Comparison of ENCODE assay signal across 9 mouse cellular contexts in the genomic region with DNA sequence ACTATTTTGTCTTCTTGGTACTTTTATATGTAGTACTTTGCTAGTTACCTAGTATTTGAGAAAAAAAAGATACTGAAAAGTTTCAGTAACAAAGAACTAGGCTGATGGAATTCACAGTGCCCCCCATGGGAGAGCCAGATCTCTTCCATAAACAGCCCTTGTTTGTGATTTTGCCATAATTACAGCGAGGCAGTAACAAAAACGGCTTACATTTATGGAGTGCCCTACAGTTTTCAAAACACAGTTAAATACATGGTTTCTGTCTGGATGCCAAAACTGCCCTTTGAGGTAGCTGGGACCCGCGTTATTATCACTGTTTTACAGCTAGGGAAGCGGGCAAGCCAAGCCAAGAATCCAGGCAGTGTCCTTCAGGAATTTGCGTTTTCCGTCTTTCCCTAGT. TPM values are rescaled to one million over a fixed set of nuclear protein-coding genes. Genes with fewer than 3 reads are reported as not detected.
DNase-seq lines count a peak whose midpoint lies in the region; ATAC-seq and TF ChIP-seq lines count a peak whose summit lies in the region.
"Had no signal": no experiment of that assay in that cellular context is flagged by ENCODE, and none has a peak within 500 bp of the region (broad histone marks: within the 10 kb centered on the region; RNA-seq: fewer than 3 reads in every experiment).

No protein-coding gene starts in this region.

- H3K9me3 ChIP-seq in MEL (replicated peaks; ENCODE audit: insufficient read depth, low read length), result no peaks in the 10 kb centered on the region
- H3K9me3 ChIP-seq in kidney, postnatal 0 days (replicated peaks; ENCODE audit: low read length), result no peaks in the 10 kb centered on the region
- H3K9me3 ChIP-seq in midbrain, embryonic 13.5 days, result no peaks in the 10 kb centered on the region

- peaks cover 37% of the 10 kb centered on the region for H3K79me2 ChIP-seq in MEL (ENCODE audit: control insufficient read depth, insufficient read depth, low read length, poor library complexity)

- H3K27ac ChIP-seq in cerebellum, adult 2 months (ENCODE audit: insufficient read depth, low read length), result no peak overlapping the region
- no peak overlapping the region for H3K27ac ChIP-seq in MEL (ENCODE audit: control insufficient read depth, low read depth, low read length)
- H3K27ac ChIP-seq in kidney, postnatal 0 days, result peak overlapping the region; percentile 98
- peak overlapping the region; percentile 77; the same call in 1 of the 2 replicates for H3K27ac ChIP-seq in midbrain, embryonic 13.5 days

- 20% methylated on average over 7 of the region's 7 CpGs for WGBS in cerebellum, adult 2 months
- 26% methylated on average over 7 of the region's 7 CpGs for WGBS in kidney, postnatal 0 days
- 40% methylated on average over 7 of the region's 7 CpGs for WGBS in midbrain, embryonic 13.5 days

- H3K9ac ChIP-seq in MEL (ENCODE audit: control insufficient read depth, low read depth, low read length, poor library complexity, severe bottlenecking), result peak overlapping the region; percentile 69
- peak overlapping the region; percentile 94; the same call in 1 of the 2 replicates for H3K9ac ChIP-seq in kidney, postnatal 0 days (ENCODE audit: low read depth, low read length)
- peak overlapping the region; percentile 61 for H3K9ac ChIP-seq in midbrain, embryonic 13.5 days (replicated peaks)

- 0 out of 2 replicates have a peak, but pooled peaks cover 3% of the 10 kb centered on the region for H3K4me1 ChIP-seq in cerebellum, adult 2 months (ENCODE audit: control insufficient read depth, insufficient read depth, low read length)
- peaks cover 6 to 8% of the 10 kb centered on the region in 2 experiments; a peak in 3 of 4 replicates for H3K4me1 ChIP-seq in MEL (ENCODE audit: control insufficient read depth in 1 of 2, insufficient read depth in 2 of 2, low read length in 2 of 2)
- peaks cover 10% of the 10 kb centered on the region for H3K4me1 ChIP-seq in kidney, postnatal 0 days (replicated peaks; ENCODE audit: insufficient read depth, low read length)
- H3K4me1 ChIP-seq in midbrain, embryonic 13.5 days (replicated peaks), result peaks cover 26% of the 10 kb centered on the region

- peaks cover 0 to 28% of the 10 kb centered on the region in 2 experiments; a peak in 2 of 4 replicates for H3K36me3 ChIP-seq in MEL (ENCODE audit: control insufficient read depth in 1 of 2, insufficient read depth in 2 of 2, low read length in 2 of 2)
- no peaks in the 10 kb centered on the region for H3K36me3 ChIP-seq in kidney, postnatal 0 days (ENCODE audit: insufficient read depth, low read length)
- no peaks in the 10 kb centered on the region for H3K36me3 ChIP-seq in midbrain, embryonic 13.5 days

- no peak for TF ChIP-seq RAD21 in MEL (IDR thresholded peaks at IDR 0.05; ENCODE audit: low read depth, low read length)

- no peak for TF ChIP-seq POLR2A in cerebellum, adult 2 months (IDR thresholded peaks at IDR 0.05; ENCODE audit: borderline replicate concordance, insufficient read depth, low read length)
- no peak for TF ChIP-seq POLR2A in MEL (IDR thresholded peaks at IDR 0.05; ENCODE audit: control insufficient read depth in 1 of 2, insufficient read depth in 1 of 2, low read depth in 1 of 2, low read length in 2 of 2, poor library complexity in 1 of 2)

- no peak for TF ChIP-seq EP300 in MEL (IDR thresholded peaks at IDR 0.05; ENCODE audit: low read depth in 1 of 2, low read length in 2 of 2)

- no peak for ATAC-seq in kidney, postnatal 0 days (replicated peaks; ENCODE audit: low FRiP score, low read depth)
- no peak for ATAC-seq in midbrain, embryonic 13.5 days
- no peak for ATAC-seq in monocyte, adult 5-6 weeks (replicated peaks; ENCODE audit: insufficient number of reproducible peaks, low FRiP score, low TSS enrichment, poor library complexity, severe bottlenecking)

- peak overlapping the region; percentile 71 for H3K4me3 ChIP-seq in cerebellum, adult 2 months (replicated peaks; ENCODE audit: insufficient read depth, low read depth, low read length)
- H3K4me3 ChIP-seq in MEL (ENCODE audit: control insufficient read depth in 1 of 2, insufficient read depth in 1 of 2, low read depth in 2 of 2, low read length in 2 of 2), result peak overlapping the region; percentile 61 to 72
- peak overlapping the region; percentile 98 for H3K4me3 ChIP-seq in kidney, postnatal 0 days (replicated peaks; ENCODE audit: low read depth, low read length)
- peak overlapping the region; percentile 93 for H3K4me3 ChIP-seq in midbrain, embryonic 13.5 days (replicated peaks)

- peak overlapping the region; percentile 79 for H3K4me2 ChIP-seq in kidney, postnatal 0 days (ENCODE audit: low read length)
- H3K4me2 ChIP-seq in midbrain, embryonic 13.5 days (replicated peaks), result peak overlapping the region; percentile 62

- H3K27me3 ChIP-seq in cerebellum, adult 2 months (ENCODE audit: control insufficient read depth, insufficient read depth, low read length), result no peaks in the 10 kb centered on the region
- H3K27me3 ChIP-seq in MEL (ENCODE audit: control insufficient read depth in 1 of 2, insufficient read depth in 2 of 2, low read length in 2 of 2), result no peaks in the 10 kb centered on the region
- no peaks in the 10 kb centered on the region for H3K27me3 ChIP-seq in kidney, postnatal 0 days (ENCODE audit: insufficient read depth, low read length)
- no peaks in the 10 kb centered on the region for H3K27me3 ChIP-seq in midbrain, embryonic 13.5 days

- DNase-seq in cerebellum, adult 2 months, result no peak
- DNase-seq in cerebellum, postnatal 36 days, result no peak
- no peak for DNase-seq in MEL (ENCODE audit: low read depth, low spot score)
- DNase-seq in forelimb bud, embryonic 11.5 days (ENCODE audit: low read depth, low spot score), result peak; percentile 20
- DNase-seq in kidney, postnatal 0 days (ENCODE audit: low spot score), result no peak
- no peak for DNase-seq in layer of hippocampus, adult 11-12 months (ENCODE audit: low spot score)

- TF ChIP-seq CTCF in cerebellum, adult 2 months (IDR thresholded peaks at IDR 0.05; ENCODE audit: borderline replicate concordance, insufficient read depth, low read depth, low read length), result no peak
- TF ChIP-seq CTCF in MEL (IDR thresholded peaks at IDR 0.05 in 2 of 3, conservative IDR thresholded peaks at IDR 0.05 in 1 of 3; ENCODE audit: control insufficient read depth in 1 of 3, insufficient read depth in 1 of 3, low read depth in 2 of 3, low read length in 3 of 3, poor library complexity in 1 of 3, severe bottlenecking in 1 of 3), result no peak
- TF ChIP-seq CTCF in kidney, postnatal 0 days (IDR thresholded peaks at IDR 0.05; ENCODE audit: low read depth), result no peak

TF ChIP-seq in MEL, 35 proteins besides CTCF, POLR2A, EP300 and RAD21:
- TF ChIP-seq E2F4 (IDR thresholded peaks at IDR 0.05; ENCODE audit: borderline replicate concordance, low read depth, low read length) (no peak), ZMIZ1 (IDR thresholded peaks at IDR 0.05; ENCODE audit: low read depth, low read length) (no peak), MXI1 (IDR thresholded peaks at IDR 0.05; ENCODE audit: low read depth, low read length) (no peak), POLR2AphosphoS5 (IDR thresholded peaks at IDR 0.05; ENCODE audit: borderline replicate concordance, low read depth, low read length) (no peak)
TF ChIP-seq in MEL: peak in this region for 0.

RNA-seq across cellular contexts. Expression of gene Btbd7, which starts 0.6 kb away (rescaled TPM):
- 12.8 and 13.8 TPM in 2 replicates for polyA plus RNA-seq in cerebellum, adult 2 months (2012; rRNA removed)
- 8.4 and 8.5 TPM in 2 replicates for total RNA-seq in MEL (2012; rRNA removed)
- 10 to 100 TPM in 1 of 2 experiments, not detected in 1; 14.3 TPM for polyA plus RNA-seq in MEL (2012; ENCODE audit: insufficient read depth in 1 of 2, insufficient read length in 2 of 2, low read depth in 1 of 2, low replicate concordance in 2 of 2, missing spikeins in 1 of 2)
- polyA plus RNA-seq in kidney, postnatal 0 days (2015; fragmentation: Nextera tagmentation; extraction: Ambion mirVana), result 13.2 and 15.5 TPM in 2 replicates
- polyA plus RNA-seq in midbrain, embryonic 13.5 days (2015; fragmentation: Nextera tagmentation; extraction: Ambion mirVana), result 19.2 and 20.3 TPM in 2 replicates
- 27.2 to 52.0 TPM (median 37.5 TPM) in 3 replicates for total RNA-seq in monocyte, adult 5-6 weeks (2017)

RNA-seq across cellular contexts. Expression of gene Cox8c, which starts 20.2 kb away (rescaled TPM):
- not detected in 2 replicates for polyA plus RNA-seq in cerebellum, adult 2 months (2012; rRNA removed)
- total RNA-seq in MEL (2012; rRNA removed), result not detected in 2 replicates
- polyA plus RNA-seq in MEL (2012; ENCODE audit: insufficient read depth in 1 of 2, insufficient read length in 2 of 2, low read depth in 1 of 2, low replicate concordance in 2 of 2, missing spikeins in 1 of 2), result not detected
- not detected in 2 replicates for polyA plus RNA-seq in kidney, postnatal 0 days (2015; fragmentation: Nextera tagmentation; extraction: Ambion mirVana)
- not detected in 2 replicates for polyA plus RNA-seq in midbrain, embryonic 13.5 days (2015; fragmentation: Nextera tagmentation; extraction: Ambion mirVana)
- not detected in 3 replicates for total RNA-seq in monocyte, adult 5-6 weeks (2017)
- total RNA-seq: hematopoietic stem cell, adult 5-6 weeks had no signal

Comparison
In these comparisons a context has a peak if more than half of its experiments do, and no peak if none do; other contexts are left out.
1. H3K27ac ChIP-seq: peak in kidney, postnatal 0 days (single experiment) and midbrain, embryonic 13.5 days (single experiment); none in cerebellum, adult 2 months (single experiment) and MEL (single experiment).
2. Peak in every context shown above with its lines, with median percentiles within 50 percentile points of each other: H3K4me3 ChIP-seq and H3K9ac ChIP-seq.